Mouse (Mus musculus): Measurements from ENCODE around the gene Ppef2. TPM values are rescaled to one million over a fixed set of nuclear protein-coding genes. Genes with fewer than 3 reads are reported as not detected.
"Not testable (repeated sequence)": the region's sequence is repeated elsewhere in the genome, so short reads cannot be mapped to it uniquely, and the experiment has no call there.

The Ppef2 gene
- polyA plus RNA-seq, 1 experiment from 2014 or later: 0.16 TPM

DNA sequence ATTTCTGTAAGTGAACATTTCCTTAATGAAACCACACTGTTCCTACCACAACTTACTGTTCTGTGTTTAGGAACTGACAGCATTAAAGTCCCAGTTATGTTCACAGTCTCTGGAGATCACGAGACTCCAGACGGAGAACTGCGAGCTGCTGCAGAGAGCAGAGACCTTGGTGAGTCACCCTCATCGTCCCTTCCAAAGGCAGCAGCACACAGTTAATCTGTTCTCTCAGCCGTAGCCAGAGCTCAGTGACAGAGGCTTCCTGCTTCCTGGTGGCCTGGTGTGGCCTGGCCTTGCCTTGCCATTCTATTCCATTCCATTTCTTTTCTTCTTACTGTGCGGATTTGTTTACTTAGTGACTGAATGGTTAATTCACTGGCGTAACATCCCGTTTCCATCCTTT is 57.8 kb downstream of the Ppef2 start:
- Histone ChIP-seq H3K36me3 (peaks cover 97% of the 10 kb centered on the region), H3K27me3 (ENCODE audit: low read depth, poor library complexity, severe bottlenecking) (no peaks in the 10 kb centered on the region), H3K4me3 (no peak overlapping the region), H3K4me1 (no peaks in the 10 kb centered on the region), H3K27ac (no peak overlapping the region), H3K9me3 (replicated peaks) (no peaks in the 10 kb centered on the region)
- no peak for DNase-seq (ENCODE audit: low spot score)
- WGBS: 84% methylated on average over 8 of the region's 8 CpGs

DNA sequence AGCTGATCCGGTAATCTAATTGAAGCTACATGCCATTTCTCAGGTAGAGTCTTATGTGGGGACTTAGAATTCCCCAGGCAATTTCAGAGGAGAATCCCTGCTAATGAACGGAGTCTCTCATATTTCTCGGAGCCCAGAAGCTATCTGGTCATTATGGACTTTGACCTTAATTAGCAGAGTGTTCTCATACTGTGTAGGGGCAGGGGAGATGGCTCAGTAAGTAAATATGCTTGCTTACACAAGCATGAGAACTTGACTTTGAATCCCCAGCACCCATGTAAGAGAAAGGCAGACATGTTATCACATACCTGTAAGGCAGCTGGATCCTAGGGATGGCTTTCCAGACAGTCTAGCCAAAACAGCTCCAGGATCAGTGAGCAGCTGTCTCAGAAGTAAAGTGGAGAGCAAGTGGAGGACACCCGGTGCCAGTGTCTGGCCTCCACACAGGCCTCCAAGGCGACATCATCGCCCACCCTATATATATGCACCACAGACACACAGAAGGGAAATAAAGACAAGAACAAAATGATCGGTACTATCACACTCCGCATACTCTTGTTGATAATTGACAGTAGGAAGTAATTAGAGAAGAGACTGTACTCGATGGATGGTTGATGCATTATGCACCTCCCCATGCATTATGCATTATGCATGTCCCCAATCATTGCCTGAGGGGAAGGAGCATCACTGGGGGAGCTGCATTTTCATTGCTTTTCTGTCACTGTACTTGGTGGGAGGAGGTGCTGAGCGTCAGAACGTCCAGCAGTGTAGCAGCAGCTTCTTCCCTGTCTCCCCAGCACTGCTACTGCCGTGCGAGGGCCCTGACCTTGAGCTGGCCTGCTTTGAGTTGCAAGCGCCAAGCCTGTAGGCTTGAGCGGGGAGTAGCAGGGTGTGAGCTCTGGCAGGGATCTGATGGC is 58.9 kb downstream of the Ppef2 start:
- Histone ChIP-seq H3K36me3 (peaks cover 97% of the 10 kb centered on the region), H3K4me1 (no peaks in the 10 kb centered on the region), H3K9me3 (replicated peaks) (no peaks in the 10 kb centered on the region), H3K27me3 (ENCODE audit: low read depth, poor library complexity, severe bottlenecking) (no peaks in the 10 kb centered on the region), H3K27ac (no peak overlapping the region), H3K4me3 (no peak overlapping the region)
- no peak for DNase-seq (ENCODE audit: low spot score)
- 92% methylated on average over 15 of the region's 15 CpGs for WGBS

- peaks cover 90% of the 10 kb centered on the region for H3K36me3 ChIP-seq
- H3K9me3 ChIP-seq (replicated peaks); DNase-seq (ENCODE audit: low spot score); H3K27ac ChIP-seq; H3K4me1 ChIP-seq; H3K4me3 ChIP-seq; H3K27me3 ChIP-seq (ENCODE audit: low read depth, poor library complexity, severe bottlenecking): not testable (repeated sequence)
- whole genome bisulfite sequencing: 56% methylated on average over 2 of the region's 2 CpGs
Measured at GRCm38 (mm10) chr5:92195716-92196115, 60.4 kb downstream of the Ppef2 start.

- Histone ChIP-seq H3K9me3 (replicated peaks) (no peaks in the 10 kb centered on the region), H3K4me3 (no peak overlapping the region), H3K27ac (no peak overlapping the region), H3K36me3 (peaks cover 84% of the 10 kb centered on the region), H3K27me3 (ENCODE audit: low read depth, poor library complexity, severe bottlenecking) (no peaks in the 10 kb centered on the region), H3K4me1 (no peaks in the 10 kb centered on the region)
- DNase-seq (ENCODE audit: low spot score): no peak
- 96% methylated on average over 7 of the region's 7 CpGs for WGBS
Measured at GRCm38 (mm10) chr5:92188881-92189483, 67.1 kb downstream of the Ppef2 start.

GRCm38 (mm10) chr5:92183071-92183830 is 72.8 kb downstream of the Ppef2 start:
- peaks cover 81% of the 10 kb centered on the region for H3K36me3 ChIP-seq
- H3K4me3 ChIP-seq: no peak overlapping the region
- 89% methylated on average over 8 of the region's 8 CpGs for WGBS
- no peak for DNase-seq (ENCODE audit: low spot score)
- no peaks in the 10 kb centered on the region for H3K27me3 ChIP-seq (ENCODE audit: low read depth, poor library complexity, severe bottlenecking)
- no peak overlapping the region for H3K27ac ChIP-seq
- H3K4me1 ChIP-seq: no peaks in the 10 kb centered on the region
- H3K9me3 ChIP-seq (replicated peaks): no peaks in the 10 kb centered on the region

Other genes starting within 250 kb of the Ppef2 start
- gene Cdkl2, start 212.4 kb downstream of the Ppef2 start, polyA plus RNA-seq (2016; fragmentation: Nextera tagmentation; extraction: Ambion mirVana): 0.09 and 0.20 TPM in 2 replicates
- 265 and 267 TPM in 2 replicates for gene G3bp2, start 172.6 kb downstream of the Ppef2 start, polyA plus RNA-seq (2016; fragmentation: Nextera tagmentation; extraction: Ambion mirVana)
- gene Uso1, start 118.3 kb downstream of the Ppef2 start, polyA plus RNA-seq (2016; fragmentation: Nextera tagmentation; extraction: Ambion mirVana): 39.0 and 44.7 TPM in 2 replicates
- gene U90926, start 40.9 kb downstream of the Ppef2 start, polyA plus RNA-seq (2016; fragmentation: Nextera tagmentation; extraction: Ambion mirVana): not detected in 2 replicates
- gene Naaa, start 21.9 kb upstream of the Ppef2 start, polyA plus RNA-seq (2016; fragmentation: Nextera tagmentation; extraction: Ambion mirVana): 8.8 and 9.2 TPM in 2 replicates
- gene Sdad1, start 54.2 kb upstream of the Ppef2 start, polyA plus RNA-seq (2016; fragmentation: Nextera tagmentation; extraction: Ambion mirVana): 55.6 and 61.0 TPM in 2 replicates
- gene Cxcl9, start 71.8 kb upstream of the Ppef2 start, polyA plus RNA-seq (2016; fragmentation: Nextera tagmentation; extraction: Ambion mirVana): not detected in 2 replicates
- 0.89 and 2.0 TPM in 2 replicates for gene Art3, start 75.5 kb upstream of the Ppef2 start, polyA plus RNA-seq (2016; fragmentation: Nextera tagmentation; extraction: Ambion mirVana)
- 0.26 and 0.28 TPM in 2 replicates for gene Cxcl10, start 92.6 kb upstream of the Ppef2 start, polyA plus RNA-seq (2016; fragmentation: Nextera tagmentation; extraction: Ambion mirVana)
- gene Nup54, start 178.9 kb upstream of the Ppef2 start, polyA plus RNA-seq (2016; fragmentation: Nextera tagmentation; extraction: Ambion mirVana): 76.6 and 81.9 TPM in 2 replicates